Mouse (Mus musculus): ENCODE measurements around the gene Muc4. TPM values are rescaled to one million over a fixed set of nuclear protein-coding genes. Genes with fewer than 3 reads are reported as not detected.
A peak's percentile ranks its signal among the peaks of the same experiment; 100 is the strongest.

Gene Muc4
- total and polyA plus RNA-seq, 3 experiments: not detected

- Histone ChIP-seq H3K9ac (ENCODE audit: control insufficient read depth, low read depth, low read length, poor library complexity, severe bottlenecking) (no peak overlapping the region), H3K27ac (ENCODE audit: control insufficient read depth, low read depth, low read length) (no peak overlapping the region), H3K4me1 (ENCODE audit: control insufficient read depth in 1 of 2, insufficient read depth in 2 of 2, low read length in 2 of 2) (peaks cover 0 to 11% of the 10 kb centered on the region in 2 experiments; a peak in 2 of 4 replicates), H3K27me3 (ENCODE audit: control insufficient read depth in 1 of 2, insufficient read depth in 2 of 2, low read length in 2 of 2) (no peaks in the 10 kb centered on the region), H3K79me2 (ENCODE audit: control insufficient read depth, insufficient read depth, low read length, poor library complexity) (no peaks in the 10 kb centered on the region), H3K9me3 (replicated peaks; ENCODE audit: insufficient read depth, low read length) (no peaks in the 10 kb centered on the region), H3K36me3 (ENCODE audit: control insufficient read depth in 1 of 2, insufficient read depth in 2 of 2, low read length in 2 of 2) (peaks cover 0 to 4% of the 10 kb centered on the region in 2 experiments; a peak in 1 of 4 replicates), H3K4me3 (ENCODE audit: control insufficient read depth in 1 of 2, insufficient read depth in 1 of 2, low read depth in 2 of 2, low read length in 2 of 2) (no peak overlapping the region)
- no peak for TF ChIP-seq GATA1 (IDR thresholded peaks at IDR 0.05; ENCODE audit: low read depth, low read length)
- no peak for TF ChIP-seq CHD1 (IDR thresholded peaks at IDR 0.05; ENCODE audit: low read depth, low read length)
- no peak for TF ChIP-seq MAFK (IDR thresholded peaks at IDR 0.05; ENCODE audit: borderline replicate concordance, low read depth, low read length)
- TF ChIP-seq MYC (IDR thresholded peaks at IDR 0.05; ENCODE audit: low read depth, low read length): no peak
- TF ChIP-seq USF1 (IDR thresholded peaks at IDR 0.05; ENCODE audit: low read depth, low read length): no peak
- DNase-seq (ENCODE audit: low read depth, low spot score): peak; percentile 28
These were observed 69.5 kb downstream of the Muc4 start for GRCm38 (mm10) chr16:32805151-32805550.

GRCm38 (mm10) chr16:32807408-32808185 lies 71.9 kb downstream of the Muc4 start:
- DNase-seq (ENCODE audit: low read depth, low spot score): peak; percentile 37
- H3K4me3 ChIP-seq (ENCODE audit: control insufficient read depth in 1 of 2, insufficient read depth in 1 of 2, low read depth in 2 of 2, low read length in 2 of 2): no peak overlapping the region
- no peaks in the 10 kb centered on the region for H3K79me2 ChIP-seq (ENCODE audit: control insufficient read depth, insufficient read depth, low read length, poor library complexity)
- no peak for TF ChIP-seq ETS1 (IDR thresholded peaks at IDR 0.05; ENCODE audit: low read depth, low read length)
- TF ChIP-seq TCF12 (IDR thresholded peaks at IDR 0.05; ENCODE audit: low read depth, low read length): peak; percentile 18; the same call in 1 of the 2 replicates
- TF ChIP-seq MAX (IDR thresholded peaks at IDR 0.05; ENCODE audit: low read length): no peak
- 0 out of 2 replicates have a peak, but pooled peaks have one; percentile 22 for TF ChIP-seq TAL1 (IDR thresholded peaks at IDR 0.05; ENCODE audit: low read length)
- H3K4me1 ChIP-seq (ENCODE audit: control insufficient read depth in 1 of 2, insufficient read depth in 2 of 2, low read length in 2 of 2): peaks cover 0 to 11% of the 10 kb centered on the region in 2 experiments; a peak in 2 of 4 replicates
- H3K27ac ChIP-seq (ENCODE audit: control insufficient read depth, low read depth, low read length): no peak overlapping the region
- H3K27me3 ChIP-seq (ENCODE audit: control insufficient read depth in 1 of 2, insufficient read depth in 2 of 2, low read length in 2 of 2): no peaks in the 10 kb centered on the region
- peaks cover 0 to 4% of the 10 kb centered on the region in 2 experiments; a peak in 1 of 4 replicates for H3K36me3 ChIP-seq (ENCODE audit: control insufficient read depth in 1 of 2, insufficient read depth in 2 of 2, low read length in 2 of 2)
- H3K9me3 ChIP-seq (replicated peaks; ENCODE audit: insufficient read depth, low read length): no peaks in the 10 kb centered on the region
- no peak overlapping the region for H3K9ac ChIP-seq (ENCODE audit: control insufficient read depth, low read depth, low read length, poor library complexity, severe bottlenecking)

- Histone ChIP-seq H3K27me3 (ENCODE audit: control insufficient read depth in 1 of 2, insufficient read depth in 2 of 2, low read length in 2 of 2) (no peaks in the 10 kb centered on the region), H3K36me3 (ENCODE audit: control insufficient read depth in 1 of 2, insufficient read depth in 2 of 2, low read length in 2 of 2) (peaks cover 0 to 7% of the 10 kb centered on the region in 2 experiments; a peak in 2 of 4 replicates), H3K27ac (ENCODE audit: control insufficient read depth, low read depth, low read length) (no peak within 1 kb of the TSS), H3K4me1 (ENCODE audit: control insufficient read depth in 1 of 2, insufficient read depth in 2 of 2, low read length in 2 of 2) (peaks cover 0 to 18% of the 10 kb centered on the region in 2 experiments; a peak in 2 of 4 replicates), H3K4me3 (ENCODE audit: control insufficient read depth in 1 of 2, insufficient read depth in 1 of 2, low read depth in 2 of 2, low read length in 2 of 2) (no peak within 1 kb of the TSS), H3K9me3 (replicated peaks; ENCODE audit: insufficient read depth, low read length) (no peaks in the 10 kb centered on the region), H3K9ac (ENCODE audit: control insufficient read depth, low read depth, low read length, poor library complexity, severe bottlenecking) (no peak within 1 kb of the TSS), H3K79me2 (ENCODE audit: control insufficient read depth, insufficient read depth, low read length, poor library complexity) (no peaks in the 10 kb centered on the region)
- DNase-seq (ENCODE audit: low read depth, low spot score): no peak
- TF ChIP-seq ZNF384 (IDR thresholded peaks at IDR 0.05; ENCODE audit: low read depth, low read length): no peak
- TF ChIP-seq MYB (IDR thresholded peaks at IDR 0.05; ENCODE audit: low read depth, low read length): no peak
- TF ChIP-seq KAT2A (conservative IDR thresholded peaks at IDR 0.05; ENCODE audit: low read depth, low read length): no peak
- TF ChIP-seq NELFE (IDR thresholded peaks at IDR 0.05; ENCODE audit: low read depth, low read length): no peak
- TF ChIP-seq POLR2A (IDR thresholded peaks at IDR 0.05; ENCODE audit: control insufficient read depth in 1 of 2, insufficient read depth in 1 of 2, low read depth in 1 of 2, low read length in 2 of 2, poor library complexity in 1 of 2): no peak
- TF ChIP-seq CTCF (IDR thresholded peaks at IDR 0.05 in 2 of 3, conservative IDR thresholded peaks at IDR 0.05 in 1 of 3; ENCODE audit: control insufficient read depth in 1 of 3, insufficient read depth in 1 of 3, low read depth in 2 of 3, low read length in 3 of 3, poor library complexity in 1 of 3, severe bottlenecking in 1 of 3): no peak
- TF ChIP-seq RCOR1 (IDR thresholded peaks at IDR 0.05; ENCODE audit: low read depth, low read length): no peak
- TF ChIP-seq TBP (IDR thresholded peaks at IDR 0.05; ENCODE audit: low read depth, low read length): no peak
- TF ChIP-seq ZMIZ1 (IDR thresholded peaks at IDR 0.05; ENCODE audit: low read depth, low read length): no peak
- no peak for TF ChIP-seq CHD2 (IDR thresholded peaks at IDR 0.05; ENCODE audit: low read length)
These were observed 74.6 kb downstream of the Muc4 start, which contains the start of gene Smbd1 for GRCm38 (mm10) chr16:32810321-32810720. Gene Smbd1, minus strand, starts transcription at chr16:32810477.

All from MEL (cell line).